Mouse (Mus musculus): Measurements from ENCODE around the gene Slc5a5.

GRCm38 (mm10) chr8:70864712-70865221 lies 27.8 kb downstream of the Slc5a5 start:
- no peak for TF ChIP-seq FLI1 (IDR thresholded peaks at IDR 0.05; ENCODE audit: low read length)
- no peak for TF ChIP-seq GATA1 (IDR thresholded peaks at IDR 0.05; ENCODE audit: borderline replicate concordance, low read length)
